Mouse (Mus musculus) frontal cortex, postnatal 25 days (tissue): ENCODE results near the gene Nfatc2.

Experiments used
- DNase-seq, 2 experiments: peaks; one replicate each; pipeline ENCODE4 v3.0.0; 2022; ENCODE audit warnings: low spot score in 2 of 2

Nfatc2 gene

DNA sequence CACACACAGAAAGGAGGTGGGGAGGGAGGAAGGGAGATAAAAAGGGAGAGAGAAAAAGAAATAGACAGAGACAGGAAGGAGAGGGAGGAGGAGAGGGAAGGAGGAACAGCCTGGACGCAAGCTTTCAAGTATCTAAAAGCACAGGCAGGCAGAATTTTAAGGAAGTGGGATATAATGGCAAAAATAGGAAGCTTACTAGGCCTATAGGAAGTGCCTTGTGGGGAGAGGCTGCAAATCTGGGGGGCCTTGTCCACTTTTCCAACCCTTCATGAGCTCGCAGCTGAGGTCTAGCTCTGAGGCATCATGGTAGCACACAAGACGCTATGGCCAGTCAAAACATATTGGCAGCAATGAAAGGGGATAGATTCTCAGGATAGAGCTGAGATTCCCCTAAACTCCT, 22.3 kb downstream of the Nfatc2 start:
- DNase-seq, result no peak

DNA sequence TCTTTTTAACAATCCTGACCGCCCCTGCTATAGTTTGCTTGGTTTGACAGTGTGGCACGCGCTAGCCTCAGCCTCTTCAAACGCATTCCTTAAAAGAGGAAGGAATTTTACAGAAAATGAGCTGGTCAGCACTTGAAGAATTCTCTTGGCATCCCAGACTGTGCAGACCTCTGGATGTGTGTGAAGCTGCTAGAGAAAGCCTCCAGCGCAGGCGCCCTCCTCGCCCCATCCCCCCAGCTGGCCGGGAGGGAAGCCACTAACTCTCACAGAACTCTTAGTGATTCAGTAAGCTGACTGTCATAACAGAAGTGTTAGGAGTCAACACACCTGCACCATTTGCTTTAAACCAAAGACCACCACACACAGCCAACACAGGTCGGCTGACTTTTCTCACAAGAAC, 23.3 kb downstream of the Nfatc2 start:
- no peak for DNase-seq

DNA sequence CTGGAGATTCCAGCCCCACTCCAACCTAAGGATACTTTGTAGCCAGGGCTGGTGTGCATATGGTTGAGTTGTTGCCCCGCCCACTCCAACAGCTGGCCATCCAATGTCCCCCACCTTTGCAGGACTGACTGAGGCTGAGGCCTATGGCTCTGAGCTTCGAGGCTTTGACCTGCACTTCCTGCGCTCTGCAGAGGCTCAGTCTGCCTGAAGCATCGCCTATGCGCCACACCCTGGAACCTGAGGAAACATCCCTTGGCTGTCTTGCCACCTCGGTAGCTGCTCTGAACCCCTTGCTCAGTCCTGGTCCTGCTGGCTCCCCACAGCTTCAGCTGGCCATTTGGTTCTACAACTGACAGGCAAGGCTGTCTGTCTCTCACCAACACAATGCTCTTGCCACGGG, 24.1 kb downstream of the Nfatc2 start:
- no peak for DNase-seq

DNA sequence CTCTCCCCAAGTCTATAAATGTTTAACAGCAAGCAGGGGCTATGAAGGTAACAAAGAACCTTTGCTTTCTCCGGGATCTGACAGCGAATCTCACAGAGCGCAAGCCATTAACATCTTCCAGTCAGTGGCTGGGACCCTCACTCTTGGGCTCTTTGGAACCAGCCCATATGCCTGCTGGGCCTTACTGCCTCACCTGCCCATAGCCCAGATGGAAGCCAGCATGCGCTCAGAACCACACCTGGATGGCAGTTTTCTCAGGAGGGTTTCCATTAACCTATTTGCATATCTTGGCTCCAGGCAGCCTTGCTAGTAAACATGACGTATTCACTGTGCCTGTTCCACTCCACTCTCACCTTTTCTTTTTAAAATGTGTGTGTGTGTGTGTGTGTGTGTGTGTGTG, 25.6 kb downstream of the Nfatc2 start:
- DNase-seq, result no peak

DNA sequence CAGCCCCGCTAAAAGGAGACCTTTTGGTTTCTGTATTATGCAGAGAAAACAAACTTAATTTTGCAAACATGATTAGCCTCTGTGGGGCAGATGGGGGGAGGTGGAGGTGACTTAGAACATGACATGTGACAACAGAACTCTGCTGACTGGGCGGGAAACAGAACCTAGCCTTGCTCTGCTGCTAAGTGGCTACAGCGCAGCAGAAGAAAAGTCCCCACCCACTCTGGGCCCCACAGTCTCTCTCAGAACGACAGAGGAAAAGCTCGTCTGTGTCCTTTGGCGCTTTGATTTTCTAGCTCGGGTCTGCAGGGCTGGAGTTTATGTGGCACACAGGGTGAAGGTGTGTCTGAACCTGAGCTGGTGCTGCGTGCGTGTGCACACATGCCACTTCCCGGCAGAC, 26.5 kb downstream of the Nfatc2 start:
- DNase-seq, result no peak

DNA sequence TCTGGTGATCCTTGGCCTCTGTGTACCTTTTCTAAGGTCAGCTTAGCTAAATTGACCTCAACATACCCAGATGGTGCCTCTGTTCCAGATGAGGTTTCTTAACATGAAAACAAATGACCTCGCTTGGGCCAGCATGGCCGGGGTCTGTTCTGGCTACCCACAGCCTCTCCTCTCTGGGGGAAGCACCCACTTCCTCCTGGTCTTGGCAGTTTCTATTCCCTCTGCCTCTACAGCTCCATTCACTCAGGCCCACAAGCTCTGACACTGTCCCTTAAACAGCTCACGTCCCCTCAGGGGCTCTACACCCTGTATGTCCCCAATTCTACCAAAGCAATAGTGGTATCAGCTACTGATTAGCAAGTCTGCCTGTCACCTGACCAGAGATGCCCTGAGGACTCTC, 27.6 kb downstream of the Nfatc2 start:
- no peak for DNase-seq

DNA sequence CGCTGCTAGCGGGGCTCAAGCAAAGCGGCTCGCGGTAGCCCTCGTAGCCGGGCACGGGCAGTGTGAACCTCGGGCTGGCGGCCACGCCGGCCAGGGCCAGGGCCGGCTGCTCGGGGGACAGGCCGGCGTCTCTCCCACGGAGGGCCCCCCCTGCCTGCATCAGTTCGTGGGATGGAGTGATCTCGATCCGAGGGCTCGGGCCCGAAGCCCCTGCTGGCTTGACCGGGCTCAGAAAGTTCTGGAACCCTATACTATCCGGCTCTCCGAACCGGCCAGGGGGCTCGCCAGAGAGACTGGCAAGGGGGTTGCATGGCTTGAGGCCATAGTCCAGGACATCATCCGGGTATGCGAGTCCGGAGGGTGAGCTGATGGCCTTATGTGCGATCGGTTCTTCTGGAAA, 30.2 kb downstream of the Nfatc2 start:
- no peak for DNase-seq

DNA sequence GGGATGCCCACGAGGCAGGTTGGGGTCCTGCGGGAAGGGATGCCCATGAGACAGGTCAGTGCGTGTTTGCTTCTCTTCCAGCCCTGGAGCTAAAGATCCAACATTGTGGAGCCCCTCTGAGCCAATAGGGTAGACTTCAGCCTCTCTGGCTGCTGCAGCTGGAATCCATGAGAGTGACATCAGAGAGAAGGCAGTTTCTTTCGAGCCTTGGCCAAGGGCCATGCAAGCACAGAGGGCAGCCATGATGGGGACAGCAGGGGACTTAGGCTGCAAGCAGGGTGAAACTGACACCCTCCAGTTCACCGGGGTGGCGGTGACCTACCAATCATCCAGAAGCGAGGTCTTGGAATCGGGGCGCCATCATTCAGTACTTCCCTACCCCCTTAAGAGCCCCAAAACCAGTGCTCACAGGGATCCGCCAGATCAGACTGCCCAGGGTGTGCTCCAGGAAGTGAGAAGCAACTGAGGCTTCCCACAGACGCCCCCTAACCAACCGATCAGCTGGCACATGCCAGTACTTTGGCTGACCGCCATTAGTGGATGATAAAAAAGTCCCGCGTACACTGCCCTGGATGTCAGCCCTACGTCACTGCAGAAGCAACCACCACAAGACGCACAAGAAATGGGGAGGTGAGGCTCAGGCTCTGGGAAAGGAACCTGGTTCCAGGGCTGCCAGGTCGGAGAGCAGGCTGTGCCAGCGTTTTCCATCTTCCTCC, 35.8 kb downstream of the Nfatc2 start:
- no peak for DNase-seq

DNA sequence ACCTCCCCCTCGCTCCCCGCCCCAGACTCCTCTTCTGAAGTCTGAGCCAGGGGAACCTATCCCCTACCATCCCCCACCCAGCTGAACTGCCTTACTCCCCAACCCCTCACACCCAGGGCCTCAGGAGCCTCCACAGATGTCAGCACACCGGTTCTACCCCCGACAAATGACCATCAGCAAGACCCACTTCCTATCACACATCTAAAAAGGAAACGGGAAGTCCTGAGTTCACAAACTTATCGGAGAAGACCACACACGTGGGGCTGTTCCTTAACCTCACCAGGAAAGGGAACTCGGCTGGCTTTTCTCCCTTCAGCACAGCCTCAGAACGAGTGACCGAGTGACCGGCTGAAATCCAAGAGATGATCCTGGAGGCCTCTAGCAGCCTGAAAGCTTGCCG, 38.3 kb downstream of the Nfatc2 start:
- no peak for DNase-seq

DNA sequence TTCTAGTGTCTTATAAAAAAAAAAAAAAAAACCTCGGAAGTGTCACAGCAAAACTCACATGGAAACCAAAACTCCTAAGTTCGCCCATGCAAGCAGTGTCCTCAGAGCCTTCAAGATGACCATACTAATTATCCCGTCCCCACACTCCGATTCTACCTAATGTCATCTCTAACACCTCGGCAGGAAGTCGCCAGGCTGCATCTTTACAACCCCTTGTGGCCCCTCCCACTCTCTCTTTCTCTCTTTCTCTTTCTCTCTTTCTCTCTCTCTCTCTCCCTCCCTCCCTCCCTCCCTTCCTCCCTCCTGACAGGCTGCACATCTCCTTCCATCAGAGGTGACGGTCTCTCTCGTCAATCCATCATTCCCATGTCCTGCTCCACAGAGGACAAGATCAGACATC, 44.4 kb downstream of the Nfatc2 start:
- no peak for DNase-seq

DNA sequence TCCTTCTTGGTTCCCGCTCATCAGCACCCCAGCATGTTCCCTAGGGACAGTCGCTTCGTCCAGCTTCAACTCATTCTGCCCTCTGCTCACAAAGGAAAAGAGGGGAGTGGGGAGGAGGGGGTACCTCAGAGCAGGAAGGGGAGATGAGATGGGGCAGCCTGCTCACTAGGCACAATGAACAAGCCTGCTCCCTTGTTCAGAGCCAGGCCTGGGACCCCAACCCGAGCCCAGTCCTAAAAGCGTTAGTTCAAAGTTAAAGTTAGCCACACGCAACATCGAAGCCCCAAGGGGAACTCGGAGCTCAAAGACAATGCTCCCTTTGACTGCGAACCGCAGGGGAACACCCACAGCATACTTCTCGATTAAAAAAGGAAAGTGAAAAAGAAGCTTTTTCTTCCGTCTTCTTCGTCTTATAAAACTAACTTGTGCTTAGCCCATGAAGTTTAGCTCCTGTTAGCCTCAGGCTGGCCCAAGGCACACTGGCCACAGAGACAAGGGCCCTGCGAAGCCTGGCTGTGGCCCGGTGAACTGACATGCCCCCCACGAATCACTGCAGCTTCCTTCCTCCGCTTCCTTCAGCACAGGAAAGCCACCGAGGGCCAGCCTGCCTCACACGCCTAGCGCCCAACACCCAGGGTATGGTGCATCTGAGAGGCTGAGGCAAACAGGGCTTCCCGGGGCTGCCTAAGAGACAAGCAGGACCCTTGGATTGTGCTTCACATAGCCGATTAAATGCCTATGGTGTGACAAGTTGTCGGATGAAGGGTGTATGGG, 45.4 kb downstream of the Nfatc2 start:
- no peak for DNase-seq

DNA sequence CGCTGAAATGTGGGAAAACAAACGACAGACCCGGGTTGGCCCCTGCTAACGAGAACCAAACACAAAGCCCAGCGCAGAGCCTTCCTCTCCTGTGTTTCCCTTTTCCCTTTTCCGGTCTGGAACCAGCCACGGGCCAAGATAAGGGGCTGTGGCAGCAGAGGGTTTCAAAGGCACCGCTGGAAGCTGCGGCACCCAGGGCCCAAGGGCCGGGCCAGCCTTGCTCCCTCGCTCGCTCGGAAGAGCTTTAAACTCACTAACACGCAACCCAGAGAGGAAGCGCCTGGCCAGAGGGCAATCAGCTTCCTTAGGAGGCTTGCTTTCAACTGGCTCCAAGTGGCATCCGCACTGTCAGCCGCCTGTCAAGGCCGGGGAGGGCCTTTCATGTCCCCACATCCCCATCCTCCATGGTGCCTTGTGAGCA, 47.9 kb downstream of the Nfatc2 start:
- no peak for DNase-seq

DNA sequence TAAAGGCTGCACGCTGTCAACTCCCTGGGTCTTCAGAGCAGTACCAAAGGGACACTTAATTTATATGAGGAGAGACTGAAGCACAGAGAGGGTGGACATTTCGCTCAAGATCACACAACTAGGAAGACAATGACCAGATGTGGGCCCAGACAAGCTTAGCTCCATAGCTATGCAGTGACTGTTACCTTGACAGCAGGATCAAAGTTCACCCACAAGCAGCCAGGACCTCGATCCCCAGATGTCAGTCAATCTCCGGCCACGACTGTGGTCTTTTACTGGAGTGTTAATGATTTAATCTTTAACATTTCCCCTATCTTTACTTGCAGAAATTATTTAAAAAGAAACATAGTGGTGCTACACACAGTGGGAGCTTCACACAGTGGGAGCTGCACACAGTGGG, 49.1 kb downstream of the Nfatc2 start:
- no peak for DNase-seq

DNA sequence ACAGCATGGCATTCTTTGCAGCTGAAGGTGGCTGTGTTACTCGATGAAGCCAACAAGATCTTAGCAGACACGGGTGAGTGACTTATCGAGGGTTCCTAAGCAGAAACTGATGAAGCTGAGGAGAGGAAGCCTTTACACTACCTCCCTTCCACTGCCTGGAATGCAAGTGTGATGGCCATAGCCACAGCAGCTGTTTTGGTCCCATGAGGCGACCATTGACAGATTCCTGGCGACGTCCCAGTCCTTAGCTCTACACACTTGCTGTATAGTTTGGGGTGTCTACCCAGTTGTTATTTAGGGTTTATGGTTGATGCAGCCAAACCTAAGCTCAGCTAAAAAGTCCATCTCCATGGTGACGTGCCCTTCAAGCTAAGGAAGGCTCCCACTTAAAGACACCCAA, 50.2 kb downstream of the Nfatc2 start:
- DNase-seq, result no peak

DNA sequence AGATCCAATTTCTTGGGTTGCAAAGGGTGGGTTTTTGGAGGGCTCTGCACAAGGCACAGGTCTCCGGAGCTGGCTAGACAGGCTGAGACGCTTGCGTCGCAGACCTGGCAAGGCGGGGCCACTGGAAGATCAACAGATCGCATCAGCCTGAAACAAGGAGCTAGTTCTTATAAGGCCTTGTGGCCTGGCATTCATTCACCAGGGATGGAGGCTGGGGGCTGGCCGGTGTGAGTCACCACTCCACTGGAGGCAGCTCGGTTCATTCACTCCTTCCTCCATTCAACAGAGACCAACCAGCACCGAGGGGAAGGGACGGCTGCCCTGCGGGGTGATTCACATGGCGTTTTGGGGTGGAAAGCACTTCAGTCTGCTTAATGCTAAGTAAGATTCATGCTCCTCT, 52.1 kb downstream of the Nfatc2 start:
- DNase-seq, result no peak

DNA sequence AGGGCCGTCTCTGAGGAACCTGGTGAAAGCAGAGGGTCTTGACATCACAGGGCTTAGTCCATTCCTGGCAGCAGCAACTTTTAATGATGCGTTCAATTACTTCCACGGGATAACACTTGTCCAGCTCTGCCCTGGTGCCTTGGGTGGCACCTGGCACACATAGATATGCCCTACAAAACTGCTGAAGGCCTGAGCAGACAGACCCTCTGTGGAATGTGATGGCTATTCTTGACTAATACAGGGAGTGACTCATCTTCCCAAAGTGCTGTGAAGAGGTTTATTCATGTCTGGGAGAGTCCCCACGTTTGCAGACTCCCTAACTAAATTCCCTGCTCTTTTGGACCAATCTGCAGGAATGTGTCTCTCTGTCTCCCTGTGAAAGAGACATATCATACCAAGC, 53.4 kb downstream of the Nfatc2 start:
- no peak for DNase-seq

DNA sequence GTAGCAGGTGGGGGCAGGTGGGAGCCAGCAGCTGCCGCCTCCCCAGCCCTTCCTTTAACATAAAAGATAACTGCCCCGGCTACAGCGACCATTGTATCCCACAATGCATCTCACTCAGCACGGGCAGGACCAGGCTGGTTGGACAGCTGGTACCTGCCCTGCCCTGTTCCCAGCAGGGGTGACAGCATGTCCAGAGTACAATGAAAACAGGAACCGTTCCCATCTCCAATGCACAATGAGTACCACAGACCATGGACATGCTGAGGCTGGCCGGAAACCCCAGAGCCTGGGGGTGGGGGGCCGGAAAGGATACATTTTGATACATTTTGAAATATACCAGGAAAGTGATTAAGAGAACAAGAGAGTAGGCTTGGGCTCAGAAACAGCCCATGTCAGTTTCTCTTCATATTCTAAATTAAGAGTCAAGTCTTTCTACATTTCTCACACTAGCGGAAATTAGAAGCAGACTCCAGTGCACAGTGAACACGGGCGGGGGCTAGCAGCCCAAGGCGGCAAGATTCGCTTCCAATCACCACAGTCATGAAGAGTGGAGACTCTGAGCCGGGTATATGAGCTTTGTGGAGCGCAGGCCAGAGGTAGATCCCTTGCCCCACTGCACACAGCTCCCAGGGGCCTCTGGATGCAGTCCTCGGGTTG, 55.4 kb downstream of the Nfatc2 start:
- peak in 1 of 2 experiments; percentile 35 for DNase-seq

DNA sequence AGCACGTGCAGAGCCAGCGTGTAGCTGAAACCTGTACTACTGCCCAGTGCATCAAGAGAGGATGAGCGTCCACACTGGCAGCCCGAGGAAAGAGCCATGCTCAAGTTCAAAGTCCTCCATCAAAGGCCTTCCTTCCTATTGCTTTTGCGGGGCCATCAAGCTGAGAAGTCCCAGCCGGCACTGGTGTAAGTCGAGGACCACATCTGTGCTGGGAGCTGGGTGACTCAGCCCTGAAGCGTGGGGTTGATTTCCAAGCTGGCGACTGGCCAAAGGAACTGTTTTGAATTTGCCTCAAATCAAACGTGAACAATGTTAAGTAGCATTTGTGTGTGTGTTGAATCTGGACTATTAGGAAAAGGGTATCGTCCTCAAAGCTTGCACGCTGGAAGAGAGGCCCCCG, 57.4 kb downstream of the Nfatc2 start:
- peak in 1 of 2 experiments; percentile 53 for DNase-seq

DNA sequence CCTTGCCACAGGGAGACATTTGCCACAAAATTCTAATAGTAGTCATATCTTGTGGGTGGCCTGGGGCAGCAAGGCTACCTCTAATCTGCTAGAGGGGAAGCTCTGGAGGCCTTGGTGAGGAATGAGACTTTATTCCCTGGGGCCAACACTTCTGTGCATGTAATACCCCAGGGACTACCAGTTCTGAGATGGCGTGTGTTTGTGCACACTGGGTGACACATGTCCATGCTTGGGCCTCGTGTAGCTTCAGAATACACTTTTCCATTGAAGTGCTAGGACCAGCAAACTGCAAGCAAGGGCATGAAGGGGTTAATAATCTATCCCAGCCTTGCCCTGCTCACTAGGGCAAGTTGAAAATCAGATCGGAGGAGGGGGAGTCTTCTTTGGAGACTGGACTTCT, 58.4 kb downstream of the Nfatc2 start:
- DNase-seq, result no peak

DNA sequence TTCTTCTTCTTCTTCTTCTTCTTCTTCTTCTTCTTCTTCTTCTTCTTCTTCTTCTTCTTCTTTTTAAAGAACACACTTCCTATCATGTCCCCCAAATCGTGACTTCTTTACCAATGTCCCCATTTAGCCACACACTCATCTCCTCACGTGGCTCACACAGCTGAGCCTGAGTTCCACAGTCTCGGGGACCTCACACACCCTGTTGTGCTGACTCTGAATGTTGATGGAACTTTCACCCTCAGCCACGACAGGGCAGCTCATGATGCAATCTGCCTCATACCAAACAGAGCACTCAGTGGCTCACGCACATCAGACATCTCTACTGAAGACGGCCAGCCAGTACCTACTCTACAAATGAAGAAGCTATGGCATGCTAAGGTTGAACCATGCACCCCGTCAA, 60.2 kb downstream of the Nfatc2 start:
- no peak for DNase-seq

DNA sequence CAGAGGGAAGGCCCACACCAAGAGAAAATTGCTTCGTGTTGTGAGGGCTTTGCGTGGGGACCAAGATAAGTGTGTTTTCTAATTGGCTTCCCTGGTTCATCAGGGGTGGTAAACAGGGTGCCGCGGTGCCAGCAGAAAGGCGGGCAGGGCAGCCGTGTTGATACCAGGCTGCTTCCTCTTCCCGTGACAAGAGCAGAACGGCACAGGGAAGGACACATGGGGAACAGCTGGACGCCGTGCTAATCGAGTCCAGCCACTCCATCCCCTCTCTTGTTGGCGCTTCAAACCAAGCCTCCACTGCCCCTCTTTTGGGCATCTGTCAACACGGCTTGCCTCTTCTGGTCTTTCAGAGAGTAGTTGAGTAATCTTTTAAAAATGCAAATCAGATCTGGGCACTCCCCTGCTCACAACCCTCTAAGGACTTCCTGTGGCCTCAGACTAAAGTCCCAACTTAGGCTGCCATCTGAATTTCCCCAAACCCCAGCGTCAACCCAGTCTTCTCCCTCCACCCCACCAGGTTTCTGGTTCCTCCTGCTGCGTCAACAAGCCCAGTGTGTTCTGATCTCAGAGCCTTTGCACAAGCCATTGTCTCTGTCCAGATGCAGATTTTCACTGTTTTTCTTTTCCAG, 61.7 kb downstream of the Nfatc2 start:
- no peak for DNase-seq

DNA sequence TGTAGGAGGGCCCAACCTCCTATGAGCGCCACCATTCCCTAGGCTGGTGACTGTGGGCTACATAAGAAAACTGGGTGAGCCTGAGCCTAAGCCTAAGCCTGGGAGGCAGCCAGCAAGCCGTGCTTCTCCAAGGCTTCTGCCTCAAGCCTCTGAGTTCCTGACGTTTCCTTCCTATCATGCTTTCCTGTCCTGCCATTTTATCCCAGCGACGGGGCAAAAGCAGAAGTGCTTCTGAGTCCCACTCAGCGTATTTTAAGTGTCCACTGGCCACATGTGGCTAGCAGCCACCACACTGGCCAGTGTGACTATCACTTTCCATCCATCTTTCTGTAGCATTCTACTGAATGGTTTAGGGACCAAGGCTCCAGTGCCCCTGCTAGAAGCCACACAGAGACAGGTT, 62.4 kb downstream of the Nfatc2 start:
- no peak for DNase-seq
